Mouse (Mus musculus) adrenal gland, postnatal 14 days (tissue): ENCODE measurements around the gene Wwc1. TPM values are rescaled to one million over a fixed set of nuclear protein-coding genes. Genes with fewer than 3 reads are reported as not detected.
"Not testable (repeated sequence)": the region's sequence is repeated elsewhere in the genome, so short reads cannot be mapped to it uniquely, and the experiment has no call there.

ENCODE experiments used
- DNase-seq: peaks from one replicate; pipeline ENCODE4 v3.0.0; 2021; ENCODE audit warnings: mixed read lengths
- total RNA-seq: library from RNA; stranded (reverse); gene quantifications from 2 replicates; pipeline ENCODE4 v1.2.3, GENCODE M21; 2021

The Wwc1 gene
- total RNA-seq, 1 experiment from 2014 or later = 52.9 TPM

GRCm38 (mm10) chr11:35878559-35878897, 101.8 kb downstream of the Wwc1 start:
- no peak for DNase-seq

GRCm38 (mm10) chr11:35877651-35878558, 102.4 kb downstream of the Wwc1 start:
- DNase-seq = peak; percentile 27

- DNase-seq = no peak
Observed at GRCm38 (mm10) chr11:35873624-35874244, 106.6 kb downstream of the Wwc1 start.

GRCm38 (mm10) chr11:35870961-35871360, 109.4 kb downstream of the Wwc1 start:
- no peak for DNase-seq

GRCm38 (mm10) chr11:35866140-35866539, 114.2 kb downstream of the Wwc1 start:
- DNase-seq = no peak

- DNase-seq = no peak
Observed at GRCm38 (mm10) chr11:35864981-35865604, 115.2 kb downstream of the Wwc1 start.

GRCm38 (mm10) chr11:35863653-35864052, 116.7 kb downstream of the Wwc1 start:
- DNase-seq = no peak

GRCm38 (mm10) chr11:35857395-35858067, 122.8 kb downstream of the Wwc1 start:
- no peak for DNase-seq

GRCm38 (mm10) chr11:35856359-35857040, 123.8 kb downstream of the Wwc1 start:
- DNase-seq = no peak

- DNase-seq = no peak
Observed at GRCm38 (mm10) chr11:35855567-35855966, 124.8 kb downstream of the Wwc1 start.

- DNase-seq = no peak
Observed at GRCm38 (mm10) chr11:35854941-35855340, 125.4 kb downstream of the Wwc1 start.

GRCm38 (mm10) chr11:35853651-35854050, 126.7 kb downstream of the Wwc1 start:
- no peak for DNase-seq

GRCm38 (mm10) chr11:35852731-35853130, 127.6 kb downstream of the Wwc1 start:
- peak; percentile 73 for DNase-seq

- DNase-seq = peak; percentile 26
Observed at GRCm38 (mm10) chr11:35844299-35844698, 136.0 kb downstream of the Wwc1 start.

GRCm38 (mm10) chr11:35842560-35842959, 137.8 kb downstream of the Wwc1 start:
- DNase-seq = not testable (repeated sequence)

GRCm38 (mm10) chr11:35841738-35842325, 138.5 kb downstream of the Wwc1 start:
- no peak for DNase-seq

- not testable (repeated sequence) for DNase-seq
Observed at GRCm38 (mm10) chr11:35840806-35841205, 139.5 kb downstream of the Wwc1 start.

GRCm38 (mm10) chr11:35840282-35840681, 140.0 kb downstream of the Wwc1 start:
- DNase-seq = peak; percentile 31

GRCm38 (mm10) chr11:35838345-35839338, 141.7 kb downstream of the Wwc1 start:
- peak; percentile 97 for DNase-seq
